Mouse (Mus musculus) adipose tissue, adult 10 weeks (tissue): Measurements from ENCODE around the gene Gm3106. TPM values are rescaled to one million over a fixed set of nuclear protein-coding genes. Genes with fewer than 3 reads are reported as not detected.

ENCODE experiments used
- polyA plus RNA-seq: library from polyadenylated mRNA; stranded (reverse); fragments of 350-450 nt; fragmentation: Illumina TruSeq; extraction: RNeasy Lipid Tissue Mini Kit (QIAGEN cat#74804); gene quantifications from one replicate; pipeline ENCODE4 v1.2.3, GENCODE M21; 2014; ENCODE audit warnings: low read depth, low replicate concordance

Gm3106 gene
- polyA plus RNA-seq: not detected

DNA sequence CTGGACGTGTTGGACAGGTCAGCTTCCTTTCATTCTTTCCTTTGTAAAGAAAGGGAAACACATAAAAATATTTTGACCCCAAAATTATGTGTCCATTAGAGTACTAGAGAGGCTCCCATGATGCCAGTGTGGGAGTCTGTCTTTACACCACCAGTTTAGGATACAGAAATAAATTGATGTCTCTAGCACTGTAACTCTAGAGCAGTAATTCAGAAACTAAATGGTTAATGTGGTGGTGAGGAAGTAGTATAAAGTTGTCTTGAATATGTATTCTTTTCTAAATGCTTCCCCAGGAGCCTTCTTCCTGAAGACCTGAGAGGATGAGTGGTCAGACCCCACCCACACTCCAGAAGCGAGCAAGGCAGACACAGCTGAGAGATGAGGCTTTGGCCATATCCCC is at the start of gene Gm3106:
Gm3106 (plus strand) TSS at position 301 of the 400 bp plus-strand sequence.

Other genes with a start within 250 kb of the Gm3106 start
- not detected for gene BC061212, start 147.5 kb upstream of the Gm3106 start, polyA plus RNA-seq
- not detected for gene Gm6351, start 141.6 kb upstream of the Gm3106 start, polyA plus RNA-seq
- not detected for gene A430089I19Rik, start 88.8 kb downstream of the Gm3106 start, polyA plus RNA-seq
- not detected for gene Gm6502, start 96.4 kb downstream of the Gm3106 start, polyA plus RNA-seq
- gene AA792892, start 121.7 kb downstream of the Gm3106 start, polyA plus RNA-seq: not detected
- not detected for gene Gm7682, start 227.8 kb downstream of the Gm3106 start, polyA plus RNA-seq